Mouse (Mus musculus): Measurements from ENCODE around the gene Ipmk.

GRCm38 (mm10) chr10:71400818-71401646 is 53.5 kb downstream of the Ipmk start:
- peak; percentile 92 for TF ChIP-seq CTCF (IDR thresholded peaks at IDR 0.05)
- TF ChIP-seq EP300 (IDR thresholded peaks at IDR 0.05): no peak
